Mouse (Mus musculus) CH12.LX (cell line): ENCODE measurements at regions not wholly inside any gene's neighbourhood (a gene's known extent, or its start where the extent isn't known, plus 50 kb on each side); places are given as distances from the start of the nearest gene placed in this dataset.
"Not testable (repeated sequence)": the region's sequence is repeated elsewhere in the genome, so short reads cannot be mapped to it uniquely, and the experiment has no call there.

ENCODE experiments used
- DNase-seq: peaks from one replicate; pipeline ENCODE4 v3.0.0-alpha.2; 2013; ENCODE audit errors: extremely low read depth
- H3K27ac ChIP-seq: 2 replicates; pipeline ENCODE4 v1.5.1; 2012; ENCODE audit warnings: low read depth, mild to moderate bottlenecking, control low read depth, moderate library complexity; ENCODE audit not compliant: insufficient read depth
- H3K27me3 ChIP-seq: replicated peaks from 2 replicates; pipeline ENCODE3; 2012; ENCODE audit warnings: inconsistent platforms
- H3K36me3 ChIP-seq, 2 experiments: replicated peaks in 1 of 2; 2 replicates each; pipeline versions ENCODE3 to v1.6.1; 2012; ENCODE audit warnings: inconsistent platforms in 1 of 2, low read length in 1 of 2, mild to moderate bottlenecking in 1 of 2, mixed read lengths in 1 of 2, moderate library complexity in 1 of 2; ENCODE audit not compliant: control insufficient read depth in 1 of 2, insufficient read depth in 1 of 2
- H3K4me1 ChIP-seq, 2 experiments: 2 replicates each; pipeline ENCODE4 v1.6.1; 2012; ENCODE audit warnings: inconsistent platforms in 1 of 2, moderate library complexity in 1 of 2; ENCODE audit not compliant: insufficient read depth in 2 of 2, control insufficient read depth in 1 of 2
- H3K4me2 ChIP-seq: 2 replicates; pipeline ENCODE4 v1.6.1; 2012; ENCODE audit warnings: low read depth, mild to moderate bottlenecking, control low read depth; ENCODE audit not compliant: poor library complexity, insufficient read depth, severe bottlenecking
- H3K4me3 ChIP-seq, 3 experiments: fragments of 150-350 bp in 1 of 3; sonication (generic) in 1 of 3; replicated peaks in 1 of 3; 2 replicates each; pipeline versions ENCODE3 to v1.5.1; 2011 to 2012; ENCODE audit warnings: low read depth in 2 of 3, low read length in 2 of 3, mild to moderate bottlenecking in 2 of 3, moderate library complexity in 2 of 3, control low read depth in 1 of 3, improper control_type of control experiment in 1 of 3, inconsistent platforms in 1 of 3, mixed read lengths in 1 of 3; ENCODE audit not compliant: poor library complexity in 1 of 3
- H3K79me2 ChIP-seq: replicated peaks from 2 replicates; pipeline ENCODE4 v1.6.1; 2012; ENCODE audit warnings: mild to moderate bottlenecking, moderate library complexity; ENCODE audit not compliant: control insufficient read depth, poor library complexity, insufficient read depth, severe bottlenecking; ENCODE audit errors: extremely low read depth
- H3K9ac ChIP-seq: 2 replicates; pipeline ENCODE4 v1.6.1; 2012; ENCODE audit warnings: low read depth, mild to moderate bottlenecking, control low read depth, moderate library complexity; ENCODE audit not compliant: insufficient read depth
- H3K9me3 ChIP-seq: replicated peaks from 2 replicates; pipeline ENCODE3; 2012; ENCODE audit warnings: low read length, inconsistent platforms, mixed read lengths
- CTCF ChIP-seq, 2 experiments: IDR thresholded peaks in 1 of 2; conservative IDR thresholded peaks in 1 of 2; 2 replicates each; pipeline ENCODE4 v1.5.1; 2011 to 2012; ENCODE audit warnings: low read depth in 2 of 2, low read length in 2 of 2, improper control_type of control experiment in 1 of 2, inconsistent platforms in 1 of 2, mild to moderate bottlenecking in 1 of 2, moderate library complexity in 1 of 2
- TCF12 ChIP-seq: IDR thresholded peaks from 2 replicates; pipeline ENCODE4 v1.6.1; 2014; ENCODE audit warnings: low read depth, mild to moderate bottlenecking, inconsistent platforms, low read length, improper control_type of control experiment
- dilution Hi-C: fragments of 300-500 bp; cut with MboI; formaldehyde crosslinking; loops from 2 replicates; pipeline ENCODE4 v1.14.3; 2020; ENCODE audit warnings: low sequenced_read_pairs; ENCODE audit not compliant: extremely low pct_unique_long_range_greater_than_20kb, extremely low pct_ligation_motif_present
- in situ Hi-C: fragments of 300-500 bp; cut with MboI; formaldehyde crosslinking; loops from 3 replicates; pipeline ENCODE4 v1.14.3; 2019; ENCODE audit warnings: low sequenced_read_pairs, low pct_ligation_motif_present, low pct_unique_long_range_greater_than_20kb, mixed read lengths

DNA sequence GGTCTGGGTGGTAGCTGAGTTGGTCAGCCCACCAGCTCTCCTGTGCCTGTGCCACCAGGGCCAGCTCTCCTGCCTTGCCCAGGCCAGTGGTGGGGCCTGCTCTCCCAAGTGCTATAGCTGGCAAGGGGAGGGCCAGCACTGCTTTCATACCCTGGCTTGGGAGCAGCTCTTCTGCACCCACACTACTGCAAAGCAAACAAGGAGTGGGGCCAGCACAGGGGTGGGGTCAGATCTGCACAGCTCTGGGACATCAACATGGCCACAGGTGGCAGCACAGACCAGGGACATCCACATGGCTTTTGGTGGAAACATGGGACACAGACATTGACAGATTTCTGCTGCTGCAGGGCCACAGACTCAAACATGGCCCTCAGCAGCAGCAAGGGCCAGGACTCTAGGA, 52.9 kb upstream of the AU015836 start:
- peak overlapping the region; percentile 15; the same call in 1 of the 2 replicates for H3K4me2 ChIP-seq
- no peak for DNase-seq
- no peak overlapping the region for H3K9ac ChIP-seq
- no peaks in the 10 kb centered on the region for H3K27me3 ChIP-seq
- dilution Hi-C loops (no loop called here), in situ Hi-C loops (no loop called here)
- H3K4me3 ChIP-seq: no peak overlapping the region
- H3K9me3 ChIP-seq: no peaks in the 10 kb centered on the region
- peaks cover 9 to 18% of the 10 kb centered on the region in 2 experiments for H3K4me1 ChIP-seq
- H3K36me3 ChIP-seq: no peaks in the 10 kb centered on the region
- H3K27ac ChIP-seq: no peak overlapping the region
- TF ChIP-seq CTCF (conservative IDR thresholded peaks at IDR 0.05 in 1 of 2, IDR thresholded peaks at IDR 0.05 in 1 of 2; ENCODE audit: low read depth in 2 of 2, low read length in 2 of 2) (peak in 1 of 2 experiments; percentile 28; a peak in 1 of 4 replicates), TCF12 (no peak)
- no peaks in the 10 kb centered on the region for H3K79me2 ChIP-seq

DNA sequence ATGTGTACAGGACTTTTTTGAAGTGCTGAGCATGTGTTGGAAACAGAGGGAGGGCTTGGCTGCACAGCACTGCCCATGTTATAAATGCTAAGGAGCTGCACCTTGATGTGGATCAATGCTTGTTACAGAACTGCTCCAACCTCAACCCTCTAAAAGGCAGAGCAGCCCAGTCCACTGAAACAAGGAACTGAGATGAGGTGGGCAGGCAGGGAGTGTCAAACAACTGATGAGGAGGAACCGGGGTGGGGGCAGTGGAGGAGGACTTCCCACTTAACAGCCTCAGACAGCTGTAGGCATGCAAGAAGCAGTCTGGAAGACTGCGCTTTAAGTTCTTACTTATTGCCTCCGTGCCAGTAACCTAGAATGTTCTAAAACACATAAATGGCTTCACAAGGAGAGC, 51.1 kb upstream of the AU015836 start:
- H3K27ac ChIP-seq, H3K4me2 ChIP-seq, H3K9ac ChIP-seq, dilution Hi-C loops, H3K27me3 ChIP-seq, H3K9me3 ChIP-seq, DNase-seq, H3K4me3 ChIP-seq, H3K79me2 ChIP-seq, in situ Hi-C loops, H3K36me3 ChIP-seq: not testable (repeated sequence)
- H3K4me1 ChIP-seq: peaks cover 7 to 18% of the 10 kb centered on the region in 2 experiments
